Mouse (Mus musculus) CH12.LX (cell line): Measurements from ENCODE around the gene Slc30a3. TPM values are rescaled to one million over a fixed set of nuclear protein-coding genes. Genes with fewer than 3 reads are reported as not detected.

ENCODE experiments used
- DNase-seq: peaks from one replicate; pipeline ENCODE4 v3.0.0-alpha.2; 2013; ENCODE audit errors: extremely low read depth
- H3K27ac ChIP-seq: 2 replicates; pipeline ENCODE4 v1.5.1; 2012; ENCODE audit warnings: low read depth, mild to moderate bottlenecking, control low read depth, moderate library complexity; ENCODE audit not compliant: insufficient read depth
- H3K27me3 ChIP-seq: replicated peaks from 2 replicates; pipeline ENCODE3; 2012; ENCODE audit warnings: inconsistent platforms
- H3K36me3 ChIP-seq, 2 experiments: replicated peaks in 1 of 2; 2 replicates each; pipeline versions ENCODE3 to v1.6.1; 2012; ENCODE audit warnings: inconsistent platforms in 1 of 2, low read length in 1 of 2, mild to moderate bottlenecking in 1 of 2, mixed read lengths in 1 of 2, moderate library complexity in 1 of 2; ENCODE audit not compliant: control insufficient read depth in 1 of 2, insufficient read depth in 1 of 2
- H3K4me1 ChIP-seq, 2 experiments: 2 replicates each; pipeline ENCODE4 v1.6.1; 2012; ENCODE audit warnings: inconsistent platforms in 1 of 2, moderate library complexity in 1 of 2; ENCODE audit not compliant: insufficient read depth in 2 of 2, control insufficient read depth in 1 of 2
- H3K4me2 ChIP-seq: 2 replicates; pipeline ENCODE4 v1.6.1; 2012; ENCODE audit warnings: low read depth, mild to moderate bottlenecking, control low read depth; ENCODE audit not compliant: poor library complexity, insufficient read depth, severe bottlenecking
- H3K4me3 ChIP-seq, 3 experiments: fragments of 150-350 bp in 1 of 3; sonication (generic) in 1 of 3; replicated peaks in 1 of 3; 2 replicates each; pipeline versions ENCODE3 to v1.5.1; 2011 to 2012; ENCODE audit warnings: low read depth in 2 of 3, low read length in 2 of 3, mild to moderate bottlenecking in 2 of 3, moderate library complexity in 2 of 3, control low read depth in 1 of 3, improper control_type of control experiment in 1 of 3, inconsistent platforms in 1 of 3, mixed read lengths in 1 of 3; ENCODE audit not compliant: poor library complexity in 1 of 3
- H3K79me2 ChIP-seq: replicated peaks from 2 replicates; pipeline ENCODE4 v1.6.1; 2012; ENCODE audit warnings: mild to moderate bottlenecking, moderate library complexity; ENCODE audit not compliant: control insufficient read depth, poor library complexity, insufficient read depth, severe bottlenecking; ENCODE audit errors: extremely low read depth
- H3K9ac ChIP-seq: 2 replicates; pipeline ENCODE4 v1.6.1; 2012; ENCODE audit warnings: low read depth, mild to moderate bottlenecking, control low read depth, moderate library complexity; ENCODE audit not compliant: insufficient read depth
- H3K9me3 ChIP-seq: replicated peaks from 2 replicates; pipeline ENCODE3; 2012; ENCODE audit warnings: low read length, inconsistent platforms, mixed read lengths
- BHLHE40 ChIP-seq: IDR thresholded peaks from 2 replicates; pipeline ENCODE4 v1.6.1; 2011; ENCODE audit warnings: mild to moderate bottlenecking, low read depth, low read length, improper control_type of control experiment
- CHD1 ChIP-seq: IDR thresholded peaks from 2 replicates; pipeline ENCODE4 v1.6.1; 2012; ENCODE audit warnings: low read depth, low read length, improper control_type of control experiment, inconsistent platforms
- CHD2 ChIP-seq: IDR thresholded peaks from 2 replicates; pipeline ENCODE4 v1.6.1; 2011; ENCODE audit warnings: low read length, improper control_type of control experiment
- CTCF ChIP-seq, 2 experiments: IDR thresholded peaks in 1 of 2; conservative IDR thresholded peaks in 1 of 2; 2 replicates each; pipeline ENCODE4 v1.5.1; 2011 to 2012; ENCODE audit warnings: low read depth in 2 of 2, low read length in 2 of 2, improper control_type of control experiment in 1 of 2, inconsistent platforms in 1 of 2, mild to moderate bottlenecking in 1 of 2, moderate library complexity in 1 of 2
- E2F4 ChIP-seq: IDR thresholded peaks from 2 replicates; pipeline ENCODE4 v1.6.1; 2011; ENCODE audit warnings: low read depth, low read length, improper control_type of control experiment; ENCODE audit not compliant: insufficient replicate concordance
- EP300 ChIP-seq: IDR thresholded peaks from 2 replicates; pipeline ENCODE4 v1.6.1; 2011; ENCODE audit warnings: low read length, improper control_type of control experiment
- ETS1 ChIP-seq: conservative IDR thresholded peaks from 2 replicates; pipeline ENCODE4 v1.6.1; 2012; ENCODE audit warnings: low read depth, mild to moderate bottlenecking, inconsistent platforms, low read length, improper control_type of control experiment, moderate library complexity
- HCFC1 ChIP-seq: IDR thresholded peaks from 2 replicates; pipeline ENCODE4 v1.6.1; 2012; ENCODE audit warnings: low read depth, mild to moderate bottlenecking, inconsistent platforms, low read length, improper control_type of control experiment
- JUN ChIP-seq: IDR thresholded peaks from 2 replicates; pipeline ENCODE4 v1.6.1; 2011; ENCODE audit warnings: low read depth, mild to moderate bottlenecking, low read length, improper control_type of control experiment, moderate library complexity; ENCODE audit not compliant: insufficient read depth
- MAX ChIP-seq: IDR thresholded peaks from 2 replicates; pipeline ENCODE4 v1.6.1; 2011; ENCODE audit warnings: low read length, improper control_type of control experiment
- MAZ ChIP-seq: IDR thresholded peaks from 2 replicates; pipeline ENCODE4 v1.6.1; 2012; ENCODE audit warnings: low read depth, mild to moderate bottlenecking, inconsistent platforms, low read length, improper control_type of control experiment, moderate library complexity
- MEF2A ChIP-seq: IDR thresholded peaks from 2 replicates; pipeline ENCODE4 v1.6.1; 2014; ENCODE audit warnings: low read depth, mild to moderate bottlenecking, inconsistent platforms, low read length, improper control_type of control experiment, borderline replicate concordance
- MXI1 ChIP-seq: IDR thresholded peaks from 2 replicates; pipeline ENCODE4 v1.6.1; 2011; ENCODE audit warnings: mild to moderate bottlenecking, low read depth, low read length, improper control_type of control experiment
- NELFE ChIP-seq: IDR thresholded peaks from 2 replicates; pipeline ENCODE4 v1.6.1; 2011; ENCODE audit warnings: low read depth, low read length, improper control_type of control experiment
- NRF1 ChIP-seq: IDR thresholded peaks from 2 replicates; pipeline ENCODE4 v1.6.1; 2014; ENCODE audit warnings: low read depth, mild to moderate bottlenecking, inconsistent platforms, low read length, improper control_type of control experiment, moderate library complexity
- PAX5 ChIP-seq: IDR thresholded peaks from 2 replicates; pipeline ENCODE4 v1.6.1; 2012; ENCODE audit warnings: low read length, inconsistent platforms, mixed read lengths
- POLR2A ChIP-seq: IDR thresholded peaks from 2 replicates; pipeline ENCODE4 v1.6.1; 2011; ENCODE audit warnings: low read depth, mild to moderate bottlenecking, improper control_type of control experiment, low read length
- RAD21 ChIP-seq: IDR thresholded peaks from 2 replicates; pipeline ENCODE4 v1.6.1; 2011; ENCODE audit warnings: low read depth, mild to moderate bottlenecking, low read length, improper control_type of control experiment, moderate library complexity
- RCOR1 ChIP-seq: conservative IDR thresholded peaks from 2 replicates; pipeline ENCODE4 v1.6.1; 2012; ENCODE audit warnings: low read depth, mild to moderate bottlenecking, inconsistent platforms, low read length, improper control_type of control experiment
- SIN3A ChIP-seq: IDR thresholded peaks from 2 replicates; pipeline ENCODE4 v1.6.1; 2012; ENCODE audit warnings: low read length, improper control_type of control experiment, inconsistent platforms
- SMC3 ChIP-seq: IDR thresholded peaks from 2 replicates; pipeline ENCODE4 v1.6.1; 2011; ENCODE audit warnings: low read depth, low read length, improper control_type of control experiment
- TCF12 ChIP-seq: IDR thresholded peaks from 2 replicates; pipeline ENCODE4 v1.6.1; 2014; ENCODE audit warnings: low read depth, mild to moderate bottlenecking, inconsistent platforms, low read length, improper control_type of control experiment
- UBTF ChIP-seq: IDR thresholded peaks from 2 replicates; pipeline ENCODE4 v1.6.1; 2012; ENCODE audit warnings: low read depth, mild to moderate bottlenecking, inconsistent platforms, low read length, improper control_type of control experiment, moderate library complexity
- USF2 ChIP-seq: conservative IDR thresholded peaks from 2 replicates; pipeline ENCODE4 v1.6.1; 2011; ENCODE audit warnings: low read depth, low read length, improper control_type of control experiment
- ZMIZ1 ChIP-seq: IDR thresholded peaks from 2 replicates; pipeline ENCODE4 v1.6.1; 2012; ENCODE audit warnings: low read depth, mild to moderate bottlenecking, inconsistent platforms, low read length, improper control_type of control experiment
- dilution Hi-C: fragments of 300-500 bp; cut with MboI; formaldehyde crosslinking; loops from 2 replicates; pipeline ENCODE4 v1.14.3; 2020; ENCODE audit warnings: low sequenced_read_pairs; ENCODE audit not compliant: extremely low pct_unique_long_range_greater_than_20kb, extremely low pct_ligation_motif_present
- in situ Hi-C: fragments of 300-500 bp; cut with MboI; formaldehyde crosslinking; loops from 3 replicates; pipeline ENCODE4 v1.14.3; 2019; ENCODE audit warnings: low sequenced_read_pairs, low pct_ligation_motif_present, low pct_unique_long_range_greater_than_20kb, mixed read lengths
- polyA plus RNA-seq: library from polyadenylated mRNA; unstranded; fragments of >175 nt; gene quantifications from 2 replicates; pipeline ENCODE4 v1.2.1, GENCODE M21; 2012; ENCODE audit warnings: low read depth; ENCODE audit not compliant: insufficient read length
- total RNA-seq, 2 experiments: library from RNA; depleted of rRNA; stranded (reverse); fragments of 300-350 nt in 1 of 2; fragments of >200 nt in 1 of 2; gene quantifications; 2 replicates each; pipeline ENCODE4 v1.2.3; 2012 to 2014

Slc30a3 gene
- total and polyA plus RNA-seq, 3 experiments, result not detected

GRCm38 (mm10) chr5:31082935-31083625, 25.0 kb downstream of the Slc30a3 start:
- H3K27ac ChIP-seq, result 0 out of 2 replicates have a peak overlapping the region, but pooled peaks have one; percentile 2
- H3K4me3 ChIP-seq, result peak overlapping the region; percentile 26 to 31 (median 29)
- H3K36me3 ChIP-seq, result peaks cover 14 to 30% of the 10 kb centered on the region in 2 experiments
- peak; percentile 63 for DNase-seq
- H3K4me2 ChIP-seq, result peak overlapping the region; percentile 95
- TF ChIP-seq NELFE (no peak), ZMIZ1 (no peak), SMC3 (no peak), E2F4 (no peak), ETS1 (no peak), BHLHE40 (0 out of 2 replicates have a peak, but pooled peaks have one; percentile 7), MAZ (peak; percentile 37), SIN3A (0 out of 2 replicates have a peak, but pooled peaks have one; percentile 18), EP300 (0 out of 2 replicates have a peak, but pooled peaks have one; percentile 15), USF2 (no peak), UBTF (no peak), POLR2A (no peak), HCFC1 (no peak)
- H3K27me3 ChIP-seq, result peaks cover 21% of the 10 kb centered on the region
- H3K4me1 ChIP-seq, result peaks cover 13 to 36% of the 10 kb centered on the region in 2 experiments
- no peaks in the 10 kb centered on the region for H3K79me2 ChIP-seq
- in situ Hi-C loops (no loop called here), dilution Hi-C loops (no loop called here)
- H3K9me3 ChIP-seq, result no peaks in the 10 kb centered on the region
- H3K9ac ChIP-seq, result no peak overlapping the region; the same call in 1 of the 2 replicates

- Histone ChIP-seq H3K4me2 (no peak overlapping the region), H3K4me1 (peaks cover 13 to 35% of the 10 kb centered on the region in 2 experiments), H3K27ac (no peak overlapping the region), H3K36me3 (peaks cover 22 to 37% of the 10 kb centered on the region in 2 experiments), H3K79me2 (no peaks in the 10 kb centered on the region), H3K4me3 (peak overlapping the region in 2 of 3 experiments; percentile 26 to 29), H3K9me3 (no peaks in the 10 kb centered on the region), H3K27me3 (peaks cover 16% of the 10 kb centered on the region), H3K9ac (no peak overlapping the region)
- TF ChIP-seq MEF2A, result no peak
- TF ChIP-seq MXI1, result no peak; the same call in 1 of the 2 replicates
- no peak for TF ChIP-seq POLR2A
- TF ChIP-seq NRF1, result no peak
- TF ChIP-seq PAX5, result no peak
- TF ChIP-seq CHD1, result no peak
- no peak for TF ChIP-seq MAZ
- TF ChIP-seq ETS1, result no peak
- TF ChIP-seq ZMIZ1, result no peak
- TF ChIP-seq USF2, result no peak
- TF ChIP-seq CHD2, result no peak
- peak; percentile 75 to 81 for TF ChIP-seq CTCF (conservative IDR thresholded peaks at IDR 0.05 in 1 of 2, IDR thresholded peaks at IDR 0.05 in 1 of 2; ENCODE audit: low read depth in 2 of 2, low read length in 2 of 2)
- no peak for TF ChIP-seq NELFE
- TF ChIP-seq JUN, result no peak
- no peak for TF ChIP-seq MAX
- TF ChIP-seq TCF12, result no peak
- TF ChIP-seq RAD21, result peak; percentile 52
- no peak for TF ChIP-seq E2F4
- no peak for TF ChIP-seq RCOR1
- TF ChIP-seq SMC3, result peak; percentile 30; the same call in 1 of the 2 replicates
- no peak for TF ChIP-seq HCFC1
- in situ Hi-C loops, result no loop called here
- dilution Hi-C loops, result no loop called here
- DNase-seq, result peak; percentile 81
Observed at GRCm38 (mm10) chr5:31082355-31082754, 25.7 kb downstream of the Slc30a3 start.
